Mouse (Mus musculus): ENCODE results near the gene Atp9a.

GRCm38 (mm10) chr2:168742649-168743048 is 440 bp upstream of the Atp9a start:
- no peak for TF ChIP-seq USF1 (IDR thresholded peaks at IDR 0.05; ENCODE audit: low read depth, low read length)
- TF ChIP-seq CTCF (IDR thresholded peaks at IDR 0.05 in 2 of 3, conservative IDR thresholded peaks at IDR 0.05 in 1 of 3; ENCODE audit: control insufficient read depth in 1 of 3, insufficient read depth in 1 of 3, low read depth in 2 of 3, low read length in 3 of 3, poor library complexity in 1 of 3, severe bottlenecking in 1 of 3), result peak in 2 of 3 experiments; percentile 5 to 32; a peak in 2 of 6 replicates
- TF ChIP-seq TCF12 (IDR thresholded peaks at IDR 0.05; ENCODE audit: low read depth, low read length), result no peak
- TF ChIP-seq ZNF384 (IDR thresholded peaks at IDR 0.05; ENCODE audit: low read depth, low read length), result peak; percentile 56
- no peak for TF ChIP-seq USF2 (IDR thresholded peaks at IDR 0.05; ENCODE audit: borderline replicate concordance in 1 of 2, insufficient read depth in 1 of 2, low read depth in 1 of 2, low read length in 2 of 2)
- no peak for TF ChIP-seq GABPA (IDR thresholded peaks at IDR 0.05; ENCODE audit: low read depth, low read length)

Measured in MEL (cell line).